Mouse (Mus musculus): ENCODE data around the gene Vill. TPM values are rescaled to one million over a fixed set of nuclear protein-coding genes. Genes with fewer than 3 reads are reported as not detected.
A peak's percentile ranks its signal among the peaks of the same experiment; 100 is the strongest.

Gene Vill
- polyA plus RNA-seq, 1 experiment from 2014 or later: 19.0 TPM

DNA sequence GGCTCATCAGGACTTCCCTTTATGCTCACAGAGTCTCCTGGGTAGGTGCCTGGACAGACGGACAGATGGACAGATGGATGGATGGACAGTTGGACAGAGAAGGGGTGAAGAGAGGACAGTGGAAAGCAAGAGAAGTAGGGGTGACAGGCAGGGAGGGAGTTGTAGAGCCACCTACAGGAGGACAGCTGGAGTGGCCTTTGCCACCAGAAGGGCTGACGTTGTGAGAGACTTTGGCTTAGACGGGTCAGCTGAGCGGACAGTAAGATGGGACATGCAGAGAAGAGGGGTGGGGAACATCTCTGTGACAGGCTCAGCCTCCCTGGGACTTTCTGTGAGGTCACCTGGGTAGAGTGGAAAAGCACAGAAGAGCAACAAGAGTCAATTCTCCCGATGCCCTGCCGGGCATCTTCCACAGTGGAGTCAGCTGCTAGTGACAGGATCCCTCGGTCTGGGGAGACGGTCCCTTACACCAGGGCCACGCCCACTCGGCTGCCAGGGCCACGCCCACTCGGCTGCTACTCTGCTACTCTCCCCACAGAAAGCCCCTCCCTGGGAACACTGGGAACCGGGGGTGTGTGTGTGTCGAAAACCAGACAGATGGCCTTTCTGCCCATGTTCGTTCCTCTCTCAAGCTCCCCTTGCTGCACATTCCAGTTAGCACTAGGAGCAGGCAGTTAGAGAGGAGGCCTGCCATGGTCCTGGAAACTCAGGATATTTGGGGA lies 47.8 kb downstream of the Vill start:
- WGBS: 13% methylated on average over 15 of the region's 15 CpGs
- H3K36me3 ChIP-seq: no peaks in the 10 kb centered on the region
- H3K9ac ChIP-seq: no peak overlapping the region
- peaks cover 5% of the 10 kb centered on the region; the same call in 1 of the 2 replicates for H3K27me3 ChIP-seq
- H3K27ac ChIP-seq (replicated peaks): no peak overlapping the region
- no peak overlapping the region for H3K4me3 ChIP-seq (replicated peaks)
- no peak for ATAC-seq (ENCODE audit: insufficient number of reproducible peaks, low FRiP score, low TSS enrichment, low read depth)
- H3K4me1 ChIP-seq: 0 out of 2 replicates have a peak, but pooled peaks cover 21% of the 10 kb centered on the region
- no peak overlapping the region for H3K4me2 ChIP-seq (replicated peaks)
- no peaks in the 10 kb centered on the region for H3K9me3 ChIP-seq (replicated peaks)

GRCm38 (mm10) chr9:119101992-119102782 lies 49.6 kb downstream of the Vill start, which contains the start of gene Dlec1:
TSS of gene Dlec1 (plus strand) at chr9:119102478.
- H3K36me3 ChIP-seq: no peaks in the 10 kb centered on the region
- peak within 1 kb of the TSS; percentile 93 for H3K4me2 ChIP-seq (replicated peaks)
- no peaks in the 10 kb centered on the region for H3K9me3 ChIP-seq (replicated peaks)
- peaks cover 5% of the 10 kb centered on the region; the same call in 1 of the 2 replicates for H3K27me3 ChIP-seq
- peak within 1 kb of the TSS; percentile 7 for H3K9ac ChIP-seq
- peak; percentile 79 for ATAC-seq (ENCODE audit: insufficient number of reproducible peaks, low FRiP score, low TSS enrichment, low read depth)
- 0 out of 2 replicates have a peak within 1 kb of the TSS, but pooled peaks have one; percentile 55 for H3K27ac ChIP-seq (replicated peaks)
- WGBS: 3% methylated on average over 44 of the region's 44 CpGs
- H3K4me1 ChIP-seq: 0 out of 2 replicates have a peak, but pooled peaks cover 21% of the 10 kb centered on the region
- H3K4me3 ChIP-seq (replicated peaks): peak within 1 kb of the TSS; percentile 68

DNA sequence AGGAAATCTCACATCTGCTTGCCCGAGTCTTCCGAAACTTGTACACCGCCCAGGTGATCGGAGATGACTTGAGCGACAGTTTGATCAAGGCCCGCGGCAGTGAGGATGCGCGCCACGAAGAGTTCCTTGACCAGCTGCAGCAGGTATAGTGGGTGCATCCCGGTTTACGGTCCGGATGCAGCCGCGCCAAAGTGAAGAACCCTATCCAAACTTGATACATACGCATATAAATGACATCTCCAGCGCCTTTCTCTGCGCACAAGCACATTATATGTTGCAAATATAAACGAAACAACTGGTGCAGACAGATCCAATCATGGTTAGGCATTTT lies 50.2 kb downstream of the Vill start:
- ATAC-seq (ENCODE audit: insufficient number of reproducible peaks, low FRiP score, low TSS enrichment, low read depth): no peak
- WGBS: 2% methylated on average over 19 of the region's 19 CpGs
- Histone ChIP-seq H3K27ac (replicated peaks) (no peak overlapping the region), H3K4me3 (replicated peaks) (peak overlapping the region; percentile 68), H3K9ac (peak overlapping the region; percentile 7), H3K4me1 (0 out of 2 replicates have a peak, but pooled peaks cover 21% of the 10 kb centered on the region), H3K9me3 (replicated peaks) (no peaks in the 10 kb centered on the region), H3K4me2 (replicated peaks) (peak overlapping the region; percentile 93), H3K27me3 (peaks cover 5% of the 10 kb centered on the region; the same call in 1 of the 2 replicates), H3K36me3 (no peaks in the 10 kb centered on the region)

GRCm38 (mm10) chr9:119107566-119107965 lies 55.0 kb downstream of the Vill start:
- Histone ChIP-seq H3K27ac (replicated peaks) (no peak overlapping the region), H3K9ac (no peak overlapping the region), H3K4me1 (peaks cover 20% of the 10 kb centered on the region), H3K4me3 (replicated peaks) (no peak overlapping the region), H3K4me2 (replicated peaks) (no peak overlapping the region), H3K36me3 (no peaks in the 10 kb centered on the region), H3K9me3 (replicated peaks) (no peaks in the 10 kb centered on the region), H3K27me3 (peaks cover 5% of the 10 kb centered on the region; the same call in 1 of the 2 replicates)
- no peak for ATAC-seq (ENCODE audit: insufficient number of reproducible peaks, low FRiP score, low TSS enrichment, low read depth)
- 86% methylated on average over 4 of the region's 4 CpGs for WGBS

DNA sequence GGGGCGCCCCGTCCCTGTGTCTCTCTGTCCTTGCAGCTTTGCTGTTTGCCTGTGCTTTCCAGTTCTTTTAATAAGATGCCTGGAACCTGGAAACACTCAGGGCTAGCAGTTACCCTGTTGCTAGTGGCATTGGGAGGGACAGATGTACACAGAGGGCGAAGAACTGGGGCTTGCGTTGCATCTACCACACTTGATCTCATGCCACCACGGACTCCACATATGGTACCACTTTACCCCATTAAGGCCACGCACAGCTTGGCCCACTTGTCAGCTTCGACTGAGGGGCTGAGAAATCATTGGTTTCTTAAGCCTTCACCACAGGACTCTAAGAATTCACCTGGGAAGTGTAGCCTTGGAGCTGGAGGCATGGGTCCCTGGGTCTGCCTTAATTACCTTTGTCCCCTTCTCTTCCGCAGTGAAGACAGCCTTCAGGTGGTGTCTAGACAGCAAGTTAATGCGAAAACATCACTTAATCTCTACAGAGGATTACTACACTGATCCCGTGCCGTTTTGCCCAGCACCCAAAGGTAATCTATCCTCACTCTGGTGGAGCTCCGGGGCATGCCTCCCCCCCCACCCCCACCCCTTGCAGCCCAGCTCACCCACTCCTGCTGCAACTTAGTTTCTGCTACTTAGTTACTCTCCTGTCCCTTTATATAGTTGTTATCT lies 57.2 kb downstream of the Vill start:
- Histone ChIP-seq H3K4me2 (replicated peaks) (no peak overlapping the region), H3K27ac (replicated peaks) (no peak overlapping the region), H3K9me3 (replicated peaks) (no peaks in the 10 kb centered on the region), H3K4me3 (replicated peaks) (no peak overlapping the region), H3K27me3 (no peaks in the 10 kb centered on the region), H3K9ac (no peak overlapping the region), H3K4me1 (peaks cover 13% of the 10 kb centered on the region), H3K36me3 (no peaks in the 10 kb centered on the region)
- WGBS: 24% methylated on average over 12 of the region's 12 CpGs
- no peak for ATAC-seq (ENCODE audit: insufficient number of reproducible peaks, low FRiP score, low TSS enrichment, low read depth)

DNA sequence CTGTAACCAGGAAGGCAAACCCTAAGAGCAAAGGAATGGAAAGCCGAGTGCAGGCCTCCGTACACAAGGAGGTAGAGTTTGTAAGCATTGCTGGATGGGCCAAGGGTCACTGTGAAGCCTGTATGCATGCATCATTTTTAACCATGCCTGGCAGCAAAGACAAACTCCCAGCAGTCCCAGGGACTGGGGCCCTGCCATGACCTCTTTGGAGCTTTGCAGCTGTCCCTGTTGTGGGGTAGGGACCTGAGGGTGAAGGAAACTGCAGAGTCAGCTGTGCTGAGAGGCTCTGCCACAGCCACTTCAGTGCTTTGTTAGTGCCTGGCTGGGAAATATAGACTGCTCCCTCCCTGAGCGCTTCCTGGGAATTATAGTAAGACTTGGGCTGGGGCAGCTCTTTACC lies 58.1 kb downstream of the Vill start:
- ATAC-seq (ENCODE audit: insufficient number of reproducible peaks, low FRiP score, low TSS enrichment, low read depth): 0 out of 2 replicates have a peak, but pooled peaks have one; percentile 31
- no peak overlapping the region for H3K27ac ChIP-seq (replicated peaks)
- WGBS: 61% methylated on average over 3 of the region's 3 CpGs

DNA sequence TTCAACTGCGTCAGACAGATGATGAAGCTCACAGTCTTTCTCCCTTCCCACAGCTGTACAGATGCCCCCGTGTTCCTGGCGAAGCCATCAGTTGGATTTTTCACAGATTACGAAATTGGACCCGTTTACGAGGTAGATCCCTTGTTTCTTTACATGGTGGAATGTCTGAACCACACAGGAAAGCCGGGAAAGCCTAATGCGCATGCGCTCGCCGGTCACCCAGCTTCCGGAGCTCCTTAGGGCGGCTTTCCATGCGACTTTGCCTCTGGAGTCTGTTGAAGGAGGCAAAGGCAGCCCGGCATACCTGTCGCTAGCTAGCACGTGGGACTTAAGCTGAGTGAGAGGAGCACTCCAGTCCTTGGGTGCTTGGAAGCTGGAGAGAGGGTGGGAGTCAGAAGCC lies 62.3 kb downstream of the Vill start:
- Histone ChIP-seq H3K9ac (no peak overlapping the region), H3K4me2 (replicated peaks) (no peak overlapping the region), H3K27me3 (no peaks in the 10 kb centered on the region), H3K36me3 (no peaks in the 10 kb centered on the region), H3K27ac (replicated peaks) (no peak overlapping the region), H3K9me3 (replicated peaks) (no peaks in the 10 kb centered on the region), H3K4me3 (replicated peaks) (no peak overlapping the region), H3K4me1 (peaks cover 7% of the 10 kb centered on the region)
- WGBS: 81% methylated on average over 17 of the region's 17 CpGs
- no peak for ATAC-seq (ENCODE audit: insufficient number of reproducible peaks, low FRiP score, low TSS enrichment, low read depth)

More for the DNA sequence above, 58.1 kb downstream of the Vill start:
- Histone ChIP-seq H3K9ac (no peak overlapping the region), H3K4me2 (replicated peaks) (no peak overlapping the region), H3K9me3 (replicated peaks) (no peaks in the 10 kb centered on the region), H3K36me3 (no peaks in the 10 kb centered on the region), H3K27me3 (no peaks in the 10 kb centered on the region), H3K4me3 (replicated peaks) (no peak overlapping the region), H3K4me1 (peaks cover 13% of the 10 kb centered on the region)

DNA sequence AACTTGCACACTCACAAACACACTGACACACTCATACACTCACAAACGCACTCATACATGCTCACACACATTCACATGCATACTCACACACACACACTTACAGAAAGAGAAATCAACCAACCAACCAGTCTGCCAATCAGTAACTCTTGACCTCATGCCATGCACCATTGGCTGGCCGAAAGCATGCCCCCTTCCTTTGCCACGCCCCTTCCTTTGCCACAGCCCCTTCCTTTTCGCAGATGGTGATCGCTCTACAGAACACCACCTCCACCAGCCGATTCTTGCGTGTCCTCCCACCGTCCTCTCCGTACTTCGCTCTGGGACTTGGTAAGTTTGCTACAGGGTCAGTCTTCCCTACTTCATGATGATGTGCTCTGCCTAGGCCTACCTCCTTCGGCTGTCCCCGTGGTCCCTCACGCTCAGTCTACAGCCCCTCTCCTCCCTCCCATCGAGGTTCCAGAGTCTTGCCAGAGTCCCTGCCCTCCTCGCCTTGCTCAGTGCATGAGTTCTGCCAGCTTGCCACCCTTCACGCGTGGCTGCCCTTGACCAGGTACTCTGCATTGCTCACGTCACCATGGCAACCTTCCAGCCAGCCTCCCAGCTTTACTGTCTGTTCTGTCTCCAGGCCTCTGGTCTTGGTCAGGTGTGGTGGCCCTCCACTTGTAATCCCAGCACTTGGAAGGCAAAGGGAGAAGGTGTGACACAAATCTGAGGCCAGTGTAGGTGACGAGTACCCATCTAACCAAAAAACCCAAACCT lies 67.0 kb downstream of the Vill start:
- no peak overlapping the region for H3K27ac ChIP-seq (replicated peaks)
- no peaks in the 10 kb centered on the region for H3K9me3 ChIP-seq (replicated peaks)
- H3K9ac ChIP-seq: no peak overlapping the region
- 88% methylated on average over 19 of the region's 19 CpGs for WGBS
- no peaks in the 10 kb centered on the region for H3K4me1 ChIP-seq
- no peaks in the 10 kb centered on the region for H3K36me3 ChIP-seq
- no peak overlapping the region for H3K4me2 ChIP-seq (replicated peaks)
- H3K27me3 ChIP-seq: no peaks in the 10 kb centered on the region
- ATAC-seq (ENCODE audit: insufficient number of reproducible peaks, low FRiP score, low TSS enrichment, low read depth): no peak
- no peak overlapping the region for H3K4me3 ChIP-seq (replicated peaks)

- 62% methylated on average over 3 of the region's 3 CpGs for whole genome bisulfite sequencing
- no peaks in the 10 kb centered on the region for H3K36me3 ChIP-seq
Measured at GRCm38 (mm10) chr9:119120168-119120560, 67.6 kb downstream of the Vill start.

More at GRCm38 (mm10) chr9:119120168-119120560, 67.6 kb downstream of the Vill start:
- no peaks in the 10 kb centered on the region for H3K4me1 ChIP-seq
- no peaks in the 10 kb centered on the region for H3K27me3 ChIP-seq
- H3K4me2 ChIP-seq (replicated peaks): no peak overlapping the region
- H3K9ac ChIP-seq: no peak overlapping the region
- no peaks in the 10 kb centered on the region for H3K9me3 ChIP-seq (replicated peaks)
- ATAC-seq (ENCODE audit: insufficient number of reproducible peaks, low FRiP score, low TSS enrichment, low read depth): no peak
- H3K27ac ChIP-seq (replicated peaks): no peak overlapping the region
- no peak overlapping the region for H3K4me3 ChIP-seq (replicated peaks)

Data from embryonic facial prominence, embryonic 15.5 days (tissue).